Mouse (Mus musculus) hindbrain, embryonic 13.5 days (tissue): ENCODE results near the gene Il11ra1. TPM values are rescaled to one million over a fixed set of nuclear protein-coding genes. Genes with fewer than 3 reads are reported as not detected.

Source experiments
- ATAC-seq: fragments of 200-750 bp; cut with Nextera tagmentation; 2 replicates; pipeline ENCODE4 v1.8.0; 2017; ENCODE audit warnings: moderate TSS enrichment; ENCODE audit not compliant: low FRiP score
- H3K27ac ChIP-seq: fragments of 300-500 bp; sonication (generic); 2 replicates; pipeline ENCODE4 v1.5.1; 2015; ENCODE audit warnings: inconsistent platforms, mild to moderate bottlenecking, moderate library complexity
- H3K27me3 ChIP-seq: fragments of 300-500 bp; sonication (generic); 2 replicates; pipeline ENCODE4 v1.6.1; 2015; ENCODE audit warnings: mild to moderate bottlenecking, inconsistent platforms
- H3K36me3 ChIP-seq: fragments of 300-500 bp; sonication (generic); 2 replicates; pipeline ENCODE4 v1.6.1; 2015; ENCODE audit warnings: mild to moderate bottlenecking, inconsistent platforms
- H3K4me1 ChIP-seq: fragments of 300-500 bp; sonication (generic); replicated peaks from 2 replicates; pipeline ENCODE4 v1.6.1; 2015; ENCODE audit warnings: inconsistent platforms
- H3K4me2 ChIP-seq: fragments of 300-500 bp; sonication (generic); 2 replicates; pipeline ENCODE4 v1.6.1; 2015; ENCODE audit warnings: inconsistent platforms, mild to moderate bottlenecking, moderate library complexity
- H3K4me3 ChIP-seq: fragments of 300-500 bp; sonication (generic); 2 replicates; pipeline ENCODE4 v1.5.1; 2015; ENCODE audit warnings: mild to moderate bottlenecking, inconsistent platforms
- H3K9ac ChIP-seq: fragments of 300-500 bp; sonication (generic); 2 replicates; pipeline ENCODE4 v1.6.1; 2015; ENCODE audit warnings: mild to moderate bottlenecking, inconsistent platforms
- H3K9me3 ChIP-seq: fragments of 300-500 bp; sonication (generic); 2 replicates; pipeline ENCODE4 v1.6.1; 2016; ENCODE audit warnings: inconsistent platforms
- WGBS: fragments of 180-500 bp; shearing (Covaris S2); methylation state at CpG from one replicate; pipeline ENCODE4 v1.1.7; 2015; 5-methylcytosine and 5-hydroxymethylcytosine counted together
- polyA plus RNA-seq: library from polyadenylated mRNA; unstranded; fragments of >200 nt; fragmentation: Nextera tagmentation; extraction: Ambion mirVana; gene quantifications from 2 replicates; pipeline ENCODE4 v1.2.1, GENCODE M21; 2015

The Il11ra1 gene
- polyA plus RNA-seq, 1 experiment from 2014 or later: 47.6 TPM

GRCm38 (mm10) chr4:41713197-41714067 lies 13.6 kb downstream of the Il11ra1 start, which contains the start of gene Rpp25l:
Rpp25l (minus strand) TSS chr4:41713534.
- peaks cover 62% of the 10 kb centered on the region for H3K4me1 ChIP-seq
- peak within 1 kb of the TSS; percentile 93 for H3K4me2 ChIP-seq
- peak within 1 kb of the TSS; percentile 82 for H3K4me3 ChIP-seq
- peak; percentile 67 for ATAC-seq
- no peaks in the 10 kb centered on the region for H3K9me3 ChIP-seq
- under 1% methylated on average over 61 of the region's 61 CpGs for WGBS
- H3K27me3 ChIP-seq: no peaks in the 10 kb centered on the region
- H3K9ac ChIP-seq: peak within 1 kb of the TSS; percentile 91
- H3K27ac ChIP-seq: peak within 1 kb of the TSS; percentile 84
- peaks cover 40% of the 10 kb centered on the region for H3K36me3 ChIP-seq

GRCm38 (mm10) chr4:41714276-41714675 lies 14.5 kb downstream of the Il11ra1 start:
- ATAC-seq: 0 out of 2 replicates have a peak, but pooled peaks have one; percentile 11
- H3K27ac ChIP-seq: no peak overlapping the region; the same call in 1 of the 2 replicates

GRCm38 (mm10) chr4:41715082-41715481 lies 15.3 kb downstream of the Il11ra1 start:
- Histone ChIP-seq H3K9ac (no peak overlapping the region), H3K9me3 (no peaks in the 10 kb centered on the region), H3K27me3 (no peaks in the 10 kb centered on the region), H3K4me1 (peaks cover 58% of the 10 kb centered on the region), H3K36me3 (peaks cover 56% of the 10 kb centered on the region), H3K4me3 (no peak overlapping the region), H3K4me2 (no peak overlapping the region), H3K27ac (no peak overlapping the region)
- 80% methylated on average over 8 of the region's 8 CpGs for WGBS
- no peak for ATAC-seq

More at GRCm38 (mm10) chr4:41714276-41714675, 14.5 kb downstream of the Il11ra1 start:
- Histone ChIP-seq H3K27me3 (no peaks in the 10 kb centered on the region), H3K4me3 (peak overlapping the region; percentile 82), H3K4me2 (peak overlapping the region; percentile 93), H3K36me3 (peaks cover 48% of the 10 kb centered on the region), H3K9ac (no peak overlapping the region), H3K9me3 (no peaks in the 10 kb centered on the region), H3K4me1 (peaks cover 58% of the 10 kb centered on the region)
- WGBS: 19% methylated on average over 8 of the region's 8 CpGs

DNA sequence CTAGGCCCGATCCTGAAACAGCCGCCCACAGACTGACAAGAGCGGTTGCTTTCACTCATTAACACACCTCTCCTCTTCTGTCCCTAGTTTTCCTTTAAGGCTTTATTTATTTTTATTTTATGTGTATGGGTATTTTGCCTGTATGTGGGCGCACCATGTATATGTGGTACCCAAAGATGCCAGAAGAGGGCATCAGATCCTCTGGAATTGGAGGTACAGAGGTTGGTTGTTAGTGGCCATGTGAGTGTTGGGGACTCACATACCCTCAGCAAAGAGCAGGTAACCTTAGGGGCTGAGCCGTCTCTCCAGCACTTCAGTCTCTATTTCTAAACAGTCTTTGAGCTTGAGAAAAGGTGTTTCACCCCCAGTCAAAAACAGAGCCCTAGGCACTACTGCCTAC lies 15.8 kb downstream of the Il11ra1 start:
- Histone ChIP-seq H3K4me3 (no peak overlapping the region), H3K27ac (no peak overlapping the region), H3K36me3 (peaks cover 60% of the 10 kb centered on the region), H3K4me1 (peaks cover 58% of the 10 kb centered on the region), H3K4me2 (no peak overlapping the region), H3K9ac (no peak overlapping the region), H3K9me3 (no peaks in the 10 kb centered on the region), H3K27me3 (no peaks in the 10 kb centered on the region)
- 87% methylated on average over 5 of the region's 5 CpGs for WGBS
- no peak for ATAC-seq

DNA sequence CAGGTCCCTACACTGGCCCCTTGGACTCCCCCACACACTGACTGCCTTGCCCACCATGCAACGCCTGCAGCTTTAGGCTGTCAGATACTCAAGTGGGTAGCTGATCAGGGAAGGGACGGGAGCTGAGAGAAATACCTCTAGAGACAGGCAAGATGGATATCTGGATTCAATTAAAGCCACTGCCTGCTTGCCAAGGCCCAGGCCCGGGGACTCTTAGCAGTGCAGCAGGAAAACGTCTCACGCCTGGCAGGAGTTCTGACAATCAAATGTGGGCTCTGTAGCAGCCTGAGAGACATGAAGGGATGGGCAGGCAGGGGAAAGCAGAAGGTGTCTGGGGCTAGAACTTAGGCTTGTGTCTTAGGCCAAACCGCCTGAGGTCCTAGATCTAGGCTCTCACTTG lies 17.0 kb downstream of the Il11ra1 start:
- H3K9ac ChIP-seq: 0 out of 2 replicates have a peak overlapping the region, but pooled peaks have one; percentile 19
- H3K9me3 ChIP-seq: no peaks in the 10 kb centered on the region
- H3K4me2 ChIP-seq: no peak overlapping the region
- ATAC-seq: no peak
- 65% methylated on average over 6 of the region's 6 CpGs for WGBS
- no peak overlapping the region for H3K4me3 ChIP-seq
- H3K4me1 ChIP-seq: peaks cover 52% of the 10 kb centered on the region
- no peaks in the 10 kb centered on the region for H3K27me3 ChIP-seq
- H3K27ac ChIP-seq: peak overlapping the region; percentile 55; the same call in 1 of the 2 replicates
- peaks cover 51% of the 10 kb centered on the region for H3K36me3 ChIP-seq

DNA sequence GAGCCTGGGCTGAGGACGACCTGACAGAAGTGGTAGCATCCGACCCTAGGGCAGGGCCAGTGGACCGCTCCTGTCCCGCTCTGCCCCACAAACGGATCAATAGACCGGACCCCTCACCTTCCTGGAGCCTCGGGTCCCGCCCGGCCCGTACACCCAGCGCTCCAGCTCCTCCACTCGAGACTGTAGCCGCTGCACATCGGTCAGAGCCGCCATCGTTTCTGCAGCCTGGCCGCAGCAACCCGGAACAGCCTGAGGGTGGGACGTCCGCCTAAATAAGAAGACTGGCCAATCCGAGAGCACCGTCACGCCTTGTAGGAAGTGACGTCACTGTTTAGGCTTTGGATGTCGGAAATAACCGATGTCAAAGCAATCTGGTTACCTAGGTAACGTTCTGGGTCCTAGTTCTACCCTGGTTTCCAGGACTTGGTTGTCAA lies 23.1 kb downstream of the Il11ra1 start, which contains the start of gene Dctn3:
Gene Dctn3, minus strand, starts transcription at position 253 of the 434 bp plus-strand sequence.
- Histone ChIP-seq H3K27ac (peak within 1 kb of the TSS; percentile 79), H3K9ac (peak within 1 kb of the TSS; percentile 95), H3K4me3 (peak within 1 kb of the TSS; percentile 82), H3K36me3 (peaks cover 25% of the 10 kb centered on the region), H3K27me3 (peaks cover 43% of the 10 kb centered on the region), H3K4me2 (peak within 1 kb of the TSS; percentile 88), H3K9me3 (no peaks in the 10 kb centered on the region), H3K4me1 (peaks cover 42% of the 10 kb centered on the region)
- ATAC-seq: peak; percentile 94
- WGBS: under 1% methylated on average over 27 of the region's 27 CpGs

- peak overlapping the region; percentile 70 for H3K27ac ChIP-seq
- ATAC-seq: 0 out of 2 replicates have a peak, but pooled peaks have one; percentile 36
- peaks cover 80% of the 10 kb centered on the region for H3K27me3 ChIP-seq
- WGBS: 9% methylated on average over 20 of the region's 20 CpGs
- H3K4me2 ChIP-seq: peak overlapping the region; percentile 36
- H3K9ac ChIP-seq: peak overlapping the region; percentile 49
- H3K4me1 ChIP-seq: peaks cover 46% of the 10 kb centered on the region
- H3K36me3 ChIP-seq: no peaks in the 10 kb centered on the region
- peak overlapping the region; percentile 12; the same call in 1 of the 2 replicates for H3K4me3 ChIP-seq
- no peaks in the 10 kb centered on the region for H3K9me3 ChIP-seq
Measured at GRCm38 (mm10) chr4:41726826-41727621, 27.2 kb downstream of the Il11ra1 start.

- ATAC-seq: no peak
- WGBS: 2% methylated on average over 49 of the region's 50 CpGs
- no peak within 1 kb of the TSS for H3K27ac ChIP-seq
- peaks cover 28% of the 10 kb centered on the region for H3K4me1 ChIP-seq
- peak within 1 kb of the TSS; percentile 69 for H3K4me2 ChIP-seq
- H3K4me3 ChIP-seq: peak within 1 kb of the TSS; percentile 41
- H3K9ac ChIP-seq: peak within 1 kb of the TSS; percentile 63
- no peaks in the 10 kb centered on the region for H3K36me3 ChIP-seq
- H3K27me3 ChIP-seq: peaks cover 76% of the 10 kb centered on the region
- H3K9me3 ChIP-seq: no peaks in the 10 kb centered on the region
Measured at GRCm38 (mm10) chr4:41731052-41731765, 31.4 kb downstream of the Il11ra1 start, which contains the start of gene Arid3c. Arid3c (minus strand) TSS chr4:41731142.

- Histone ChIP-seq H3K4me2 (no peak overlapping the region), H3K36me3 (peaks cover 11% of the 10 kb centered on the region), H3K4me1 (peaks cover 22% of the 10 kb centered on the region), H3K27ac (no peak overlapping the region), H3K4me3 (no peak overlapping the region), H3K27me3 (peaks cover 17% of the 10 kb centered on the region), H3K9me3 (no peaks in the 10 kb centered on the region), H3K9ac (no peak overlapping the region)
- WGBS: 49% methylated on average over 8 of the region's 8 CpGs
- ATAC-seq: no peak
Measured at GRCm38 (mm10) chr4:41737602-41738255, 37.9 kb downstream of the Il11ra1 start.

DNA sequence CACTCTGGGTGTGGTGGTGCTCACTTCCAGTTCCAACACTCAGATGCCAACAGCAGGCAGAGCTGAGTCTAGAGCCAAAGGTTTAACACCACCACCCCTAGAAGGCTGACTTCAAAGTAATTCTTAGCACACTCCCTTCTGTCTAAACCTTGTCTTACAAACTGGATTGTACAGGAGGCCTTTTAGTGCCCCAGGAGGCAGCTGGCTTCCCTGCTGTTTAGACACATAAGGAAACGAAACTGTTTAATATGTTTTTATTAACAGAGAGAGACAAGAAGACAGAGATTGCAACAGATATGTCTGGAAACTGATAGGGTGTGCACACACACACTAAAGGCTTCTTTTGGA lies 38.4 kb downstream of the Il11ra1 start:
- peaks cover 12% of the 10 kb centered on the region for H3K27me3 ChIP-seq
- no peak overlapping the region for H3K27ac ChIP-seq
- no peak overlapping the region for H3K9ac ChIP-seq
- peaks cover 11% of the 10 kb centered on the region for H3K36me3 ChIP-seq
- H3K4me3 ChIP-seq: no peak overlapping the region
- H3K4me2 ChIP-seq: no peak overlapping the region
- peaks cover 22% of the 10 kb centered on the region for H3K4me1 ChIP-seq
- no peaks in the 10 kb centered on the region for H3K9me3 ChIP-seq
- no peak for ATAC-seq
- 71% methylated on average over 1 of the region's 1 CpGs for WGBS

GRCm38 (mm10) chr4:41739260-41739659 lies 39.5 kb downstream of the Il11ra1 start:
- 95% methylated on average over 13 of the region's 13 CpGs for WGBS
- H3K27ac ChIP-seq: no peak overlapping the region
- H3K4me1 ChIP-seq: peaks cover 22% of the 10 kb centered on the region
- H3K27me3 ChIP-seq: peaks cover 4% of the 10 kb centered on the region
- H3K4me3 ChIP-seq: no peak overlapping the region
- ATAC-seq: no peak
- peak overlapping the region; percentile 20; the same call in 1 of the 2 replicates for H3K9ac ChIP-seq
- peaks cover 11% of the 10 kb centered on the region for H3K36me3 ChIP-seq
- H3K4me2 ChIP-seq: peak overlapping the region; percentile 94
- no peaks in the 10 kb centered on the region for H3K9me3 ChIP-seq
